Mouse (Mus musculus) heart, postnatal 4 days (tissue): ENCODE measurements around the gene Wdr31. TPM values are rescaled to one million over a fixed set of nuclear protein-coding genes. Genes with fewer than 3 reads are reported as not detected.

Source experiments
- total RNA-seq, 2 experiments: library from RNA; stranded (reverse); gene quantifications; 2 replicates each; pipeline ENCODE4 v1.2.3; 2021

Wdr31 gene
- total RNA-seq, 2 experiments from 2014 or later: 0.86 to 1.4 TPM

Other genes with a start within 250 kb of the Wdr31 start
- 1 to 10 TPM; 7.8 to 8.3 TPM for gene Zfp37, start 239.8 kb downstream of the Wdr31 start, total RNA-seq
- 1 to 10 TPM; 7.9 TPM for gene Slc31a2, start 208.3 kb downstream of the Wdr31 start, total RNA-seq
- gene Fkbp15, start 110.3 kb downstream of the Wdr31 start, total RNA-seq: 10 to 100 TPM; 26.5 to 28.1 TPM
- 10 to 100 TPM; 31.5 to 34.7 TPM for gene Slc31a1, start 110.2 kb downstream of the Wdr31 start, total RNA-seq
- gene Cdc26, start 62.3 kb downstream of the Wdr31 start, total RNA-seq: 10 to 100 TPM; 58.0 to 61.1 TPM
- gene Prpf4, start 62.1 kb downstream of the Wdr31 start, total RNA-seq: 10 to 100 TPM; 12.5 to 14.2 TPM
- not detected for gene Rnf183, start 35.6 kb downstream of the Wdr31 start, total RNA-seq
- not detected for gene Bspry, start 9.2 kb upstream of the Wdr31 start, total RNA-seq
- gene Hdhd3, start 32.6 kb upstream of the Wdr31 start, total RNA-seq: 1 to 10 TPM; 6.3 to 6.9 TPM
- gene Alad, start 49.0 kb upstream of the Wdr31 start, total RNA-seq: 10 to 100 TPM; 63.8 to 69.8 TPM
- gene Pole3, start 54.2 kb upstream of the Wdr31 start, total RNA-seq: 10 to 100 TPM; 28.2 to 31.1 TPM
- under 1 TPM; 0.19 to 0.25 TPM for gene 4933430I17Rik, start 54.5 kb upstream of the Wdr31 start, total RNA-seq
- 10 to 100 TPM; 64.1 to 69.4 TPM for gene Rgs3, start 89.0 kb upstream of the Wdr31 start, total RNA-seq